Mouse (Mus musculus) limb, embryonic 14.5 days (tissue): ENCODE results near the gene Sh2b3. TPM values are rescaled to one million over a fixed set of nuclear protein-coding genes. Genes with fewer than 3 reads are reported as not detected.

Experiments used
- ATAC-seq: fragments of 200-750 bp; cut with Nextera tagmentation; 2 replicates; pipeline ENCODE4 v1.8.0; 2017; ENCODE audit warnings: low read depth, moderate number of reproducible peaks, moderate TSS enrichment; ENCODE audit not compliant: low FRiP score
- DNase-seq: peaks from one replicate; pipeline ENCODE4 v3.0.0-alpha.2; 2015; ENCODE audit warnings: low spot score
- H3K27ac ChIP-seq: fragments of 300-500 bp; sonication (generic); replicated peaks from 2 replicates; pipeline ENCODE4 v1.5.1; 2014; ENCODE audit warnings: low read depth, mild to moderate bottlenecking, low read length, moderate library complexity, mixed read lengths
- H3K27me3 ChIP-seq: fragments of 300-500 bp; sonication (generic); 2 replicates; pipeline ENCODE4 v1.6.1; 2014; ENCODE audit warnings: low read length, mixed read lengths; ENCODE audit not compliant: control insufficient read depth, insufficient read depth
- H3K36me3 ChIP-seq: fragments of 300-500 bp; sonication (generic); 2 replicates; pipeline ENCODE4 v1.6.1; 2014; ENCODE audit warnings: mild to moderate bottlenecking, low read length, moderate library complexity, mixed read lengths; ENCODE audit not compliant: control insufficient read depth, insufficient read depth
- H3K4me1 ChIP-seq: fragments of 300-500 bp; sonication (generic); 2 replicates; pipeline ENCODE4 v1.6.1; 2014; ENCODE audit warnings: antibody characterized with exemption, low read length, mixed read lengths; ENCODE audit not compliant: control insufficient read depth, insufficient read depth
- H3K4me2 ChIP-seq: fragments of 300-500 bp; sonication (generic); replicated peaks from 2 replicates; pipeline ENCODE4 v1.6.1; 2014; ENCODE audit warnings: low read depth, mild to moderate bottlenecking, low read length, moderate library complexity; ENCODE audit not compliant: severe bottlenecking
- H3K4me3 ChIP-seq: fragments of 300-500 bp; sonication (generic); replicated peaks from 2 replicates; pipeline ENCODE4 v1.5.1; 2014; ENCODE audit warnings: low read length
- H3K9ac ChIP-seq: fragments of 300-500 bp; sonication (generic); 2 replicates; pipeline ENCODE4 v1.6.1; 2014; ENCODE audit warnings: mild to moderate bottlenecking, low read depth, low read length, moderate library complexity; ENCODE audit not compliant: severe bottlenecking
- H3K9me3 ChIP-seq: fragments of 300-500 bp; sonication (generic); 2 replicates; pipeline ENCODE4 v1.6.1; 2016; ENCODE audit warnings: low read length; ENCODE audit not compliant: control insufficient read depth
- POLR2A ChIP-seq: fragments of 200-500 bp; IDR thresholded peaks from 2 replicates; pipeline ENCODE4 v1.8.0; 2012; ENCODE audit warnings: inconsistent platforms, mild to moderate bottlenecking, moderate library complexity, borderline replicate concordance; ENCODE audit not compliant: insufficient read depth, insufficient read length; ENCODE audit errors: extremely low read depth
- WGBS: fragments of 180-500 bp; shearing (Covaris S2); extraction: QIAGEN DNeasy Blood & Tissue Kit; methylation state at CpG from one replicate; pipeline ENCODE4 v1.1.7; 2014; 5-methylcytosine and 5-hydroxymethylcytosine counted together
- polyA plus RNA-seq, 2 experiments: library from polyadenylated mRNA; depleted of rRNA in 1 of 2; stranded (reverse) in 1 of 2; unstranded in 1 of 2; fragments of >200 nt; fragmentation: Nextera tagmentation in 1 of 2; extraction: Ambion mirVana in 1 of 2; gene quantifications; 2 replicates each; pipeline versions ENCODE4 v1.2.1 to v1.2.3; 2012 to 2014

The Sh2b3 gene
- polyA plus RNA-seq, 2 experiments, result 18.5 to 24.1 TPM

- WGBS, result 16% methylated on average over 7 of the region's 7 CpGs
- ATAC-seq, result no peak
- Histone ChIP-seq H3K4me1 (peaks cover 35% of the 10 kb centered on the region), H3K36me3 (no peaks in the 10 kb centered on the region), H3K27ac (no peak overlapping the region), H3K27me3 (peaks cover 12% of the 10 kb centered on the region), H3K4me3 (peak overlapping the region; percentile 82), H3K4me2 (peak overlapping the region; percentile 94), H3K9me3 (no peaks in the 10 kb centered on the region), H3K9ac (peak overlapping the region; percentile 45)
- DNase-seq, result no peak
- no peak for TF ChIP-seq POLR2A
Measured at GRCm38 (mm10) chr5:121839128-121839473, 1.7 kb upstream of the Sh2b3 start.

GRCm38 (mm10) chr5:121838341-121839127 is 1.1 kb upstream of the Sh2b3 start:
- ATAC-seq (no peak), DNase-seq (no peak)
- peak overlapping the region; percentile 94 for H3K4me2 ChIP-seq
- H3K27me3 ChIP-seq, result peaks cover 7% of the 10 kb centered on the region; the same call in 1 of the 2 replicates
- peak overlapping the region; percentile 43 for H3K27ac ChIP-seq
- H3K36me3 ChIP-seq, result no peaks in the 10 kb centered on the region
- no peaks in the 10 kb centered on the region for H3K9me3 ChIP-seq
- peaks cover 41% of the 10 kb centered on the region for H3K4me1 ChIP-seq
- H3K9ac ChIP-seq, result peak overlapping the region; percentile 45
- WGBS, result under 1% methylated on average over 41 of the region's 46 CpGs
- no peak for TF ChIP-seq POLR2A
- H3K4me3 ChIP-seq, result peak overlapping the region; percentile 82

GRCm38 (mm10) chr5:121836692-121837415 is 592 bp downstream of the Sh2b3 start:
- ATAC-seq (peak; percentile 87), DNase-seq (peak; percentile 90)
- H3K9me3 ChIP-seq, result no peaks in the 10 kb centered on the region
- H3K4me2 ChIP-seq, result peak overlapping the region; percentile 94
- H3K36me3 ChIP-seq, result no peaks in the 10 kb centered on the region
- peak overlapping the region; percentile 69 for H3K9ac ChIP-seq
- H3K4me1 ChIP-seq, result peaks cover 46% of the 10 kb centered on the region
- H3K27ac ChIP-seq, result peak overlapping the region; percentile 38; the same call in 1 of the 2 replicates
- H3K4me3 ChIP-seq, result peak overlapping the region; percentile 82
- TF ChIP-seq POLR2A, result 0 out of 2 replicates have a peak, but pooled peaks have one; percentile 38
- under 1% methylated on average over 64 of the region's 77 CpGs for WGBS
- peaks cover 7% of the 10 kb centered on the region; the same call in 1 of the 2 replicates for H3K27me3 ChIP-seq

GRCm38 (mm10) chr5:121835949-121836691 is 1.3 kb downstream of the Sh2b3 start:
- Histone ChIP-seq H3K4me2 (peak overlapping the region; percentile 94), H3K9me3 (no peaks in the 10 kb centered on the region), H3K36me3 (no peaks in the 10 kb centered on the region), H3K27ac (peak overlapping the region; percentile 38; the same call in 1 of the 2 replicates), H3K4me1 (peaks cover 46% of the 10 kb centered on the region), H3K9ac (peak overlapping the region; percentile 69), H3K27me3 (peaks cover 7% of the 10 kb centered on the region; the same call in 1 of the 2 replicates), H3K4me3 (peak overlapping the region; percentile 82)
- DNase-seq (no peak), ATAC-seq (peak; percentile 34; the same call in 1 of the 2 replicates)
- no peak for TF ChIP-seq POLR2A
- 0% methylated on average over 21 of the region's 51 CpGs for WGBS
